Mouse (Mus musculus) olfactory bulb, adult 2 months (tissue): ENCODE results near the gene Cnfn. TPM values are rescaled to one million over a fixed set of nuclear protein-coding genes. Genes with fewer than 3 reads are reported as not detected.
A peak's percentile ranks its signal among the peaks of the same experiment; 100 is the strongest.

Experiments used
- H3K27ac ChIP-seq: fragments of 200-500 bp; 2 replicates; pipeline ENCODE4 v1.5.1; 2012; ENCODE audit warnings: low read depth, low read length; ENCODE audit not compliant: insufficient read depth
- H3K4me1 ChIP-seq: fragments of 200-500 bp; 2 replicates; pipeline ENCODE4 v1.6.1; 2012; ENCODE audit warnings: low read length; ENCODE audit not compliant: control insufficient read depth, insufficient read depth
- H3K4me3 ChIP-seq: fragments of 200-500 bp; 2 replicates; pipeline ENCODE4 v1.5.1; 2012; ENCODE audit warnings: mild to moderate bottlenecking, low read depth, low read length, moderate library complexity; ENCODE audit not compliant: insufficient read depth
- CTCF ChIP-seq: fragments of 200-500 bp; IDR thresholded peaks from 2 replicates; pipeline ENCODE4 v1.5.1; 2012; ENCODE audit warnings: low read depth, mild to moderate bottlenecking, low read length, moderate library complexity; ENCODE audit not compliant: insufficient read depth
- POLR2A ChIP-seq: fragments of 200-500 bp; IDR thresholded peaks from 2 replicates; pipeline ENCODE4 v1.6.1; 2012; ENCODE audit warnings: mild to moderate bottlenecking, low read depth, low read length, moderate library complexity; ENCODE audit not compliant: insufficient read depth
- WGBS: fragments of 180-500 bp; shearing (Covaris S2); methylation state at CpG from one replicate; pipeline ENCODE4 v1.1.7; 2018; 5-methylcytosine and 5-hydroxymethylcytosine counted together
- polyA plus RNA-seq: library from polyadenylated mRNA; stranded (reverse); fragments of >200 nt; gene quantifications from 2 replicates; pipeline ENCODE4 v1.2.4, GENCODE M21; 2012; ENCODE audit warnings: low replicate concordance; ENCODE audit not compliant: missing spikeins, insufficient read depth, insufficient read length

The Cnfn gene
- not detected in 2 replicates for polyA plus RNA-seq

DNA sequence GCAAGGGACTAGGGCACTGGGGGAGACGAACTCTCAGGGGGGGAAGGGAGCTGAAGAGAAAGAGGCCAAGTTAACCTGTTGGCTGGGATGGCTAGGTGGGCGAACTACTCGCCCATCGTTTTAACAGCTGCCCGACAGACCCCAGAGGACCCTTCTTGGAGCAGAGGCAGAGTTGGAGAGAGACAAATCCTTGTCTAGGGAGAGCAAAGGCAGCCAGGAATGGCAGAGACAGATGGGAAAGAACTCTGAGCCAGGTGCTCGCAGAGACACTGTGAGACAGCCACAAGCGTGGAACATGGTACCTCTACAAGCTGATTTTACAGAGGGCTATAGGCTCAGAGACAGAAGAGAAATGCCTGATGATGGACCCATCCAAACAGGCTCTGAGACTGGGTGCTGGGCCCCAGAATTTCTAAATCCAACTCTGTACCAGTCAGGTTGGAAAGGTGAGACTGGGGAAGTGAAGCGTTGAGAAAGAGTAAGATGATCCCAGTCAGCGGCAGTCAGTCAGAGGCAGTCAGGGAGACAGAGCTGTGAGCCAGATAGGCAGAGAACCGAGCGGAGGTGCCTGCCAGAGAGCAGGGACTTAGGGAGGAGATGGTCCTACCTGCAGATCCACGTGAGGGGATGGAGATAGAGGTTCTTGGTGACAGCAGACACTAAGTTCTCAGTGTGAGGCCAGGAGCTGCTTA lies at the start of gene Cnfn:
Cnfn (minus strand) TSS at position 667 of the 692 bp plus-strand sequence.
- TF ChIP-seq POLR2A (no peak), CTCF (no peak)
- no peak within 1 kb of the TSS for H3K4me3 ChIP-seq
- H3K27ac ChIP-seq: no peak within 1 kb of the TSS
- WGBS: 63% methylated on average over 12 of the region's 12 CpGs
- H3K4me1 ChIP-seq: peaks cover 20% of the 10 kb centered on the region

- no peak overlapping the region for H3K4me3 ChIP-seq
- no peak for TF ChIP-seq CTCF
- no peak for TF ChIP-seq POLR2A
- 92% methylated on average over 1 of the region's 1 CpGs for WGBS
- peaks cover 10% of the 10 kb centered on the region; the same call in 1 of the 2 replicates for H3K4me1 ChIP-seq
- H3K27ac ChIP-seq: no peak overlapping the region
These were observed 48.1 kb upstream of the Cnfn start for GRCm38 (mm10) chr7:25417597-25417996.

DNA sequence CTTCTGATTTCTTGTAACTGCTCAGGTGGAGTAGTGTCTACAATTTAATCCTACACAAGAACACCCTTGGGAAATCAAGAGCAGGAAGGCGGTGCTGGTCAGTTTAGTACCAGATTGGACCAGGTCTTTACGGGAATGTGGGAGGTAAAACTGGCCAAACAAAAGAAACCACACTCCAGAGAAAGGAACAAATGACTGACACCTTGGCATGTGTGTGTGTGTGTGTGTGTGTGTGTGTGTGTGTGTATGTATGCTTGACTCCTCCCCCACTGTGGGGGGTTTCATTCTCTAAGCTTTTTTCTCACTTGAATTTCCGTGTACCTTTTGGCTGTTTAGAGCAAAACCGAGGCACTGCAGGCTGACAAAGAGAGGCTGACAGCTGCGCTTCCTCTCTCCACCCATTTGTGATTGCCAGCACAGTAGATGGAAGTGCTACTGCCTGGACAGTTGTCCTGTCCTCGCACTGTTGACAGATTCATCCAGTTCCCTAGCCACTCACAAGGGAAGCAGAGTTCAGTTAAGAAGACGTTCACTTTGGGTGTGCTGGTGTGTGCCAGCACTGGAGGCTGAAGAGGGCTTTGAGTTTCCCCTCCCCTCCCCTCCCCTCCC lies 43.4 kb upstream of the Cnfn start, which contains the start of gene Cxcl17:
Cxcl17 (minus strand) TSS at position 54 of the 609 bp plus-strand sequence.
- TF ChIP-seq POLR2A (no peak), CTCF (no peak)
- Histone ChIP-seq H3K4me1 (no peaks in the 10 kb centered on the region), H3K27ac (no peak within 1 kb of the TSS), H3K4me3 (no peak within 1 kb of the TSS)
- 55% methylated on average over 7 of the region's 7 CpGs for WGBS

- 79% methylated on average over 3 of the region's 3 CpGs for WGBS
- Histone ChIP-seq H3K27ac (no peak overlapping the region), H3K4me3 (no peak overlapping the region), H3K4me1 (no peaks in the 10 kb centered on the region)
- TF ChIP-seq CTCF: no peak
- TF ChIP-seq POLR2A: no peak
These were observed 42.3 kb upstream of the Cnfn start for GRCm38 (mm10) chr7:25411861-25412260.

DNA sequence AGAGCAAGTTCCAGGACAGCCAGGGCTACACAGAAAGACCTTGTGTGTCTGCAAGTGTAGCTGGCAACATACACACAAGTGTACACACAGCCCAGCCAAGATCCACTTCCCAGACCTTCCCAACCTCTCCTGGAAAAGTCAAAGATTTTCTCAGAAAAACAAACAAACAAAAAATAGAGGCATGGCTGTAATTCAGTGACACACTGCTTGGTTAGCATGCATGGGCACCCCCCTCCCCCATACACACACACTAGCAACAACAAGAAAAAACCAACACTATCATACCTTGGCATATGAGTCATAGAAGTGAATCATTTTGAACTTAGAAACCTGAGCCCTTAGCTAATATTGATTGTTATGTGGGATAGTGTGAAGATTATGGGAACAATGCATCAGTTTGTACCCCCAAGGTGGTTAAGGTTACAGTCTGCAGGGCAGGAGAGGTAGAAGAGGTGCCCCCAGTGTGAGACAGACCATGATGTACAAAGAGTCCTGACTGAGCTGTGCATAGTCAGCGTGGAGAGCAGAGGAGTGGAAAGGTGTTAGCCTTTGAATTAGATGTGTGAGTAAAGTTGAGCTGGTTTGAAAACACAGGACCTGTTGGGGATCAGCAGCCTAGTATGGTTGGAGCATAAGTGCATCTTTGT lies 41.6 kb upstream of the Cnfn start:
- WGBS: 97% methylated on average over 1 of the region's 1 CpGs
- Histone ChIP-seq H3K27ac (no peak overlapping the region), H3K4me3 (no peak overlapping the region), H3K4me1 (no peaks in the 10 kb centered on the region)
- no peak for TF ChIP-seq CTCF
- TF ChIP-seq POLR2A: no peak

- no peaks in the 10 kb centered on the region for H3K4me1 ChIP-seq
- 54% methylated on average over 4 of the region's 4 CpGs for WGBS
These were observed 39.7 kb upstream of the Cnfn start for GRCm38 (mm10) chr7:25409114-25409760.

GRCm38 (mm10) chr7:25406468-25406867 lies 36.9 kb upstream of the Cnfn start:
- Histone ChIP-seq H3K4me3 (no peak overlapping the region), H3K4me1 (0 out of 2 replicates have a peak, but pooled peaks cover 3% of the 10 kb centered on the region), H3K27ac (no peak overlapping the region)
- TF ChIP-seq POLR2A: no peak
- TF ChIP-seq CTCF: no peak
- 89% methylated on average over 7 of the region's 7 CpGs for WGBS

More at GRCm38 (mm10) chr7:25409114-25409760, 39.7 kb upstream of the Cnfn start:
- TF ChIP-seq CTCF (no peak), POLR2A (no peak)
- Histone ChIP-seq H3K27ac (no peak overlapping the region), H3K4me3 (no peak overlapping the region)

DNA sequence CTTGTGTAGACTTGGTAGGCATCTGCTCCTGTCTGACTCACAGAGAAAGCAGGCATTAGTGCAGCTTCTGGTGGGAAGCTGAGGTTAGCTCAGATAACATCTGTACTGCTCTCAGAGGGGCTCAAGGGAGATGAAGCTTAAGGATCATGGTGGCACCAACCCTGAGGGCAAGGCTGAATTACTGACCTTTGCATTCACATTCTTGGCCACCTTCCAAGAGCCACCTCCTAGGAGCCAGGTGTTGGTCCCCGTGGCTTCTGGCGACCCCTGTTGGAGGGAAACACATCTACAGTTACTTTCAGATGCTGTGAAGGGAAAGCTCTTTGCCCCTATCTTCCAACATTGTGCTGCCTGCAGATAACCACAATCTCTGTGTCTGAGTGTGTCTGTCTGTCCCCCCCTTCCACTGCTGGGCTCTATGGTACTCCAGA lies 33.2 kb upstream of the Cnfn start:
- H3K27ac ChIP-seq: no peak overlapping the region
- H3K4me3 ChIP-seq: no peak overlapping the region
- 0 out of 2 replicates have a peak, but pooled peaks cover 3% of the 10 kb centered on the region for H3K4me1 ChIP-seq
- TF ChIP-seq CTCF (peak; percentile 38; the same call in 1 of the 2 replicates), POLR2A (no peak)
- 4% methylated on average over 2 of the region's 2 CpGs for WGBS
